Mouse (Mus musculus): ENCODE results near the gene C130079G13Rik. TPM values are rescaled to one million over a fixed set of nuclear protein-coding genes. Genes with fewer than 3 reads are reported as not detected.

Gene C130079G13Rik
- polyA plus RNA-seq, 1 experiment from 2014 or later: not detected

Other genes with a start within 250 kb of the C130079G13Rik start
- not detected in 2 replicates for gene Gm5538, start 195.4 kb upstream of the C130079G13Rik start, polyA plus RNA-seq (2015; fragmentation: Nextera tagmentation; extraction: Ambion mirVana)
- gene Gm8298, start 64.2 kb upstream of the C130079G13Rik start, polyA plus RNA-seq (2015; fragmentation: Nextera tagmentation; extraction: Ambion mirVana): not detected in 2 replicates
- not detected in 2 replicates for gene Aadacl2, start 81.5 kb downstream of the C130079G13Rik start, polyA plus RNA-seq (2015; fragmentation: Nextera tagmentation; extraction: Ambion mirVana)
- gene Aadac, start 100.5 kb downstream of the C130079G13Rik start, polyA plus RNA-seq (2015; fragmentation: Nextera tagmentation; extraction: Ambion mirVana): 393 and 415 TPM in 2 replicates
- 0.05 TPM in 1 of 2 replicates, not detected in the other for gene Sucnr1, start 156.7 kb downstream of the C130079G13Rik start, polyA plus RNA-seq (2015; fragmentation: Nextera tagmentation; extraction: Ambion mirVana)

All from liver, embryonic 16.5 days (tissue).